Mouse (Mus musculus) lung, postnatal 0 days (tissue): Measurements from ENCODE around the gene Cyp4a29. TPM values are rescaled to one million over a fixed set of nuclear protein-coding genes. Genes with fewer than 3 reads are reported as not detected.
"Not testable (repeated sequence)": the region's sequence is repeated elsewhere in the genome, so short reads cannot be mapped to it uniquely, and the experiment has no call there.

Source experiments
- ATAC-seq: fragments of 200-750 bp; cut with Nextera tagmentation; 2 replicates; pipeline ENCODE4 v1.8.0; 2017; ENCODE audit warnings: moderate library complexity
- DNase-seq: peaks from one replicate; pipeline ENCODE4 v3.0.0-alpha.2; 2016; ENCODE audit warnings: low spot score
- H3K27ac ChIP-seq: fragments of 300-500 bp; sonication (generic); 2 replicates; pipeline ENCODE4 v1.5.1; 2014; ENCODE audit warnings: antibody characterized with exemption, mild to moderate bottlenecking, low read length, mixed read lengths
- H3K27me3 ChIP-seq: fragments of 300-500 bp; sonication (generic); replicated peaks from 2 replicates; pipeline ENCODE4 v1.6.1; 2014; ENCODE audit warnings: low read length, mixed read lengths; ENCODE audit not compliant: insufficient read depth
- H3K36me3 ChIP-seq: fragments of 300-500 bp; sonication (generic); 2 replicates; pipeline ENCODE4 v1.6.1; 2014; ENCODE audit warnings: low read length, mixed read lengths; ENCODE audit not compliant: insufficient read depth
- H3K4me1 ChIP-seq: fragments of 300-500 bp; sonication (generic); 2 replicates; pipeline ENCODE4 v1.6.1; 2014; ENCODE audit warnings: antibody characterized with exemption, low read depth, low read length, mixed read lengths; ENCODE audit not compliant: insufficient read depth
- H3K4me2 ChIP-seq: fragments of 300-500 bp; sonication (generic); replicated peaks from 2 replicates; pipeline ENCODE4 v1.6.1; 2014; ENCODE audit warnings: low read depth, mild to moderate bottlenecking, low read length, moderate library complexity, mixed read lengths
- H3K4me3 ChIP-seq: fragments of 300-500 bp; sonication (generic); 2 replicates; pipeline ENCODE4 v1.5.1; 2014; ENCODE audit warnings: low read depth, low read length
- H3K9ac ChIP-seq: fragments of 300-500 bp; sonication (generic); replicated peaks from 2 replicates; pipeline ENCODE4 v1.6.1; 2014; ENCODE audit warnings: low read depth, mild to moderate bottlenecking
- H3K9me3 ChIP-seq: fragments of 300-500 bp; sonication (generic); 2 replicates; pipeline ENCODE4 v1.6.1; 2016; ENCODE audit warnings: low read length, mixed read lengths
- polyA plus RNA-seq: library from polyadenylated mRNA; unstranded; fragments of >200 nt; fragmentation: Nextera tagmentation; extraction: Ambion mirVana; gene quantifications from 2 replicates; pipeline ENCODE4 v1.2.1, GENCODE M21; 2015

The Cyp4a29 gene
- polyA plus RNA-seq, 1 experiment from 2014 or later = not detected

GRCm38 (mm10) chr4:115298746-115299145 is 56.9 kb downstream of the Cyp4a29 start, which contains the start of gene Cyp4a12a:
Gene Cyp4a12a, plus strand, starts transcription at chr4:115299046.
- not testable (repeated sequence) for ATAC-seq, H3K4me3 ChIP-seq, H3K27ac ChIP-seq, H3K9ac ChIP-seq, H3K9me3 ChIP-seq, H3K27me3 ChIP-seq, H3K4me1 ChIP-seq, H3K4me2 ChIP-seq, H3K36me3 ChIP-seq, DNase-seq

Other genes starting within 250 kb of the Cyp4a29 start
- gene Stil, start 241.9 kb upstream of the Cyp4a29 start, polyA plus RNA-seq = 0.61 and 1.0 TPM in 2 replicates
- 1.9 and 2.5 TPM in 2 replicates for gene Tal1, start 185.7 kb upstream of the Cyp4a29 start, polyA plus RNA-seq
- 99.9 and 117 TPM in 2 replicates for gene Pdzk1ip1, start 153.4 kb upstream of the Cyp4a29 start, polyA plus RNA-seq
- 0.04 TPM in 1 of 2 replicates, not detected in the other for gene Cyp4x1, start 107.8 kb upstream of the Cyp4a29 start, polyA plus RNA-seq
- gene Cyp4a12a, start 57.0 kb downstream of the Cyp4a29 start, polyA plus RNA-seq = not detected in 2 replicates
- not detected in 2 replicates for gene Cyp4a12b, start 169.5 kb downstream of the Cyp4a29 start, polyA plus RNA-seq
- not detected in 2 replicates for gene Cyp4a30b, start 210.5 kb downstream of the Cyp4a29 start, polyA plus RNA-seq